Mouse (Mus musculus) left cerebral cortex, adult 6 months (tissue): ENCODE results near the gene Vmn2r112. TPM values are rescaled to one million over a fixed set of nuclear protein-coding genes. Genes with fewer than 3 reads are reported as not detected.

ENCODE experiments used
- long read RNA-seq, 2 experiments: library from polyadenylated mRNA; unstranded; transcript quantifications; one replicate each; pipeline ENCODE4 v2.0.0; 2019 to 2020
- polyA plus RNA-seq: library from polyadenylated mRNA; unstranded; fragments of <200 nt; fragmentation: Nextera tagmentation; gene quantifications from 2 replicates; pipeline ENCODE4 v1.2.3, GENCODE M21; 2021

The Vmn2r112 gene
- polyA plus RNA-seq = not detected in 2 replicates
- long read RNA-seq, experiment 1 = 0 reads
- long read RNA-seq, experiment 2 = 0 reads

GRCm38 (mm10) chr17:22600651-22601050 lies at the start of gene Vmn2r112:
Vmn2r112 (plus strand) TSS chr17:22600951.

GRCm38 (mm10) chr17:22573382-22573781 lies 27.4 kb upstream of the Vmn2r112 start, which contains the start of gene Vmn2r111:
Vmn2r111 (minus strand) TSS chr17:22573482.

Other genes starting within 250 kb of the Vmn2r112 start
- gene Zfp944, start 239.6 kb upstream of the Vmn2r112 start, polyA plus RNA-seq = 5.4 and 7.1 TPM in 2 replicates
- gene Zfp758, start 239.5 kb upstream of the Vmn2r112 start, polyA plus RNA-seq = 4.0 and 4.8 TPM in 2 replicates
- 6.1 and 6.7 TPM in 2 replicates for gene Zfp946, start 176.7 kb upstream of the Vmn2r112 start, polyA plus RNA-seq
- gene Vmn2r111, start 27.5 kb upstream of the Vmn2r112 start, polyA plus RNA-seq = not detected in 2 replicates